Mouse (Mus musculus) heart, adult 2 months (tissue): ENCODE data around the gene Arxes1.

Experiments
- CTCF ChIP-seq: fragments of 200-600 bp; IDR thresholded peaks from 2 replicates; pipeline ENCODE4 v1.8.1; 2022; ENCODE audit warnings: antibody characterized with exemption, mild to moderate bottlenecking, moderate library complexity
- EP300 ChIP-seq: fragments of 200-500 bp; IDR thresholded peaks from 2 replicates; pipeline ENCODE4 v1.6.1; 2011; ENCODE audit warnings: low read depth, low read length, control low read depth; ENCODE audit not compliant: insufficient read depth
- POLR2A ChIP-seq: fragments of 200-500 bp; IDR thresholded peaks from 2 replicates; pipeline ENCODE4 v1.6.1; 2011; ENCODE audit warnings: mild to moderate bottlenecking, low read depth, low read length, control low read depth; ENCODE audit not compliant: insufficient read depth

- TF ChIP-seq CTCF (no peak), POLR2A (no peak), EP300 (no peak)
Measured at GRCm38 (mm10) chrX:136051219-136051618, 18.1 kb downstream of the Arxes1 start.
